Mouse (Mus musculus): ENCODE measurements at regions not wholly inside any gene's neighbourhood (a gene's known extent, or its start where the extent isn't known, plus 50 kb on each side); places are given as distances from the start of the nearest gene placed in this dataset.

- DNase-seq, result no peak
Observed at GRCm38 (mm10) chr8:50387189-50387588, 1543.4 kb upstream of the Tenm3 start.

- no peak for DNase-seq
Observed at GRCm38 (mm10) chr8:50383697-50384096, 1539.9 kb upstream of the Tenm3 start.

- DNase-seq, result no peak
Observed at GRCm38 (mm10) chr8:50379745-50380144, 1536.0 kb upstream of the Tenm3 start.

DNA sequence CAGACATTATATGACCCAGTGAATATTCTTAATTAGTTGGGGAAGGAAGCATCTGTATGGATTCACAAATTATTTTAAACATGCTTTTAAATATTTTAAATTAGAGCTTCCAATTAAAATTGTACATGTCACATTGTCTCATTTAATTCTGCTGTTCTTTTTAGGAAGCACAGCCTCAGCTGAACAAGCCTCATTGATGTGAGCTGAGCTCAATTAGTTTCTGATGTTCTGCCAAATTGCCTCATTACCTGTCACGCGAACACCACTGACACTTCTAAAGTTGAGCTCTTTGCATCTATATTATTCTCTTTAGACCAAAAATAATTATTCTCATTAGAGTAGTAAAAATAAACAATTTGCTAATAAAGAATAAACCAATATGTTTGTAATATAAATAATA, 1530.0 kb upstream of the Tenm3 start:
- DNase-seq, result no peak

DNA sequence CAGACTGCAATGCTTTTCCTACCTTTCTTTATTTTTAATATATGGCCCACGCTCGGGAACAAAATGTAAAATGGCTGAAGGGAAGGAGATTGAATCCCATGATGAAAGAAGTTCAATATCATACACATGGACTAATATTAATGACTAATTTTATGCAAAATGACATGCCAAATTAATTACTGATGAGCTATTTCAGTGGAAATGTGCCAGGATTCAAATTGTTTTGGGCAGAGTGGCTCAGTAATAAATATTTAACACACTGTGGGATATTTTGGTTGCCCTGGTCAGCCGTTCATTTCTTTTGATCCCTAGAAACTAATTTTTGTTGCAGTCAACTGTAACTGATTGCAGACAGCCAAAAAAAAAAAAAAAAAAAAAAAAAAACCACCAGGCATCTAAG, 1482.7 kb upstream of the Tenm3 start:
- no peak for DNase-seq

- DNase-seq, result no peak
Observed at GRCm38 (mm10) chr8:50321356-50321963, 1477.7 kb upstream of the Tenm3 start.

GRCm38 (mm10) chr8:50316641-50317040, 1472.9 kb upstream of the Tenm3 start:
- no peak for DNase-seq

DNA sequence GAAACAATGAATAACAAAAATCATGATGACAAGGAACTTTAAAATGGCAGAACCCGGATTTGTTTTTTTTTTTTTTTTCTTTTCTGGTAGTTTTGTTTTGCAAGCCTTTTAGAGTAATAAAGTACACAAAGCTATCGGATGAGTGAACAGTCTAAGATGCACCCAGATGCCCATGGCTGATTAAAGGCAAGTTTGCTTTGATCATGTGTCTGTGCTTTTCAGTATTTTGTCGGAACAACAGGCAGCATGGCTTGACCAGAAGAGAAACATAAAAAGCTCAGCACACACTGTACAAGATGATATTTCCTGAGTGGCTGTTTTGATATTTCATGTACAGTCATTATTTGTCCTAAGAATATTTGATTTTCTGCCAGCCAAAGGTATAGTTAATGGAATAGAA, 1466.6 kb upstream of the Tenm3 start:
- no peak for DNase-seq

GRCm38 (mm10) chr8:50300316-50300715, 1456.6 kb upstream of the Tenm3 start:
- no peak for DNase-seq

DNA sequence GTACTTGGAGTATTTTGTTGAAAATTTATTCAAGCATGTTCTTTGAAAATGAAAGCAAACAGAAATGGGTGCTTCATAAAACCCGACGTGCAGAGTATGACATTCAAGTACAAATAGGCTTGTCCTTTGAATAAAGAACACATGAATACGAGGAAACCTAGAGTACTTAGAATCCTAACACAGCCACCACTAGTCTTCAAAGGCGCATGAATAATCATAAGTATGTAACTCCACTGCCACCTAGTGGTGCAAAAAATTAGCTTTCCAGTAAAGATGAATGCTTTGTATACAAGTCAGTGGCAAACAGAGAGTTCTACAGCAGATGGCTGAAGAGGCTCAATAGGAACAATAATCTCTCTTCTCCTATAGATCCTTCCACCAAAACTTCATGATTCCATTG, 1449.8 kb upstream of the Tenm3 start:
- no peak for DNase-seq

DNA sequence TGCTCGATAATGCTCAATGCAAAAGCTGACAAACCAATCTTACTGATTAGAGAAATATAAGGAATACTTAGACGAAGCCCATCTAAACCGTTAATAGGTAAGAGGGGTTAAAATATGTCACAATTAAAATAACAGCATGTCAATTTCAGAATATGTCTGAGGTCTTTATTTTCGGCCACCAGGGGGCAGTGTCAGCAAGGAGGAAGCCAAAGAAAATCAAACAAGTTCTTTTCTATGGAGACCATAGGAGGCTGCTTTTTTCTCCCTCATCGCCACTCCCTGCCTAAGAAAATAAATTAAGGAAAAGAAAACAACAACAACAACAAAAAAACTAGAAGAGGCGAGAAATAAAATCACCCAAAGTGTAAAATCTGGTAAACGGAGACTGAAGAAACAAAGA, 1448.4 kb upstream of the Tenm3 start:
- DNase-seq, result peak; percentile 6 to 11

DNA sequence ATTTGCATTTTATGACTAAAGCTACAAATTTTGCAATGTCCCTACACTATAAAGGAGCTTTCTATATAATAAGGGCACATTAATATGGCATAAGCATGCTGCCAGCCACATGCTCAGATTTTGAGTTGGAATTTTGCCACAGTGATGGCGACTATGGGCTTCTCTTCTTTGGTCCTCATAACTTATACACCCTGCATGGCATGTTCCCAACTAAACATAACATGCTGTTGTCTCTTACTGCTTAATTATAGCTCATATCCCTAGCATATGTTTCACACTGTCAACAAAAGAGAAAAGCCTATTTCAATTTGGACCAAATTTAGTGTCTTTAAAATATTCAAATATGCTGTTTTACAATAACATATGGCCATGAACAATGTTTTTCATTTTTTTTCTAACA, 1432.6 kb upstream of the Tenm3 start:
- DNase-seq, result no peak

- DNase-seq, result no peak
Observed at GRCm38 (mm10) chr8:50264757-50265156, 1421.0 kb upstream of the Tenm3 start.
